Mouse (Mus musculus) heart, adult 2 months (tissue): ENCODE measurements at regions not wholly inside any gene's neighbourhood (a gene's known extent, or its start where the extent isn't known, plus 50 kb on each side); places are given as distances from the start of the nearest gene placed in this dataset.

ENCODE experiments used
- CTCF ChIP-seq: fragments of 200-600 bp; IDR thresholded peaks from 2 replicates; pipeline ENCODE4 v1.8.1; 2022; ENCODE audit warnings: antibody characterized with exemption, mild to moderate bottlenecking, moderate library complexity
- EP300 ChIP-seq: fragments of 200-500 bp; IDR thresholded peaks from 2 replicates; pipeline ENCODE4 v1.6.1; 2011; ENCODE audit warnings: low read depth, low read length, control low read depth; ENCODE audit not compliant: insufficient read depth

GRCm38 (mm10) chr1:63876589-63877251 lies 107.7 kb upstream of the 4933402D24Rik start:
- TF ChIP-seq EP300, result no peak
- TF ChIP-seq CTCF, result no peak
